Mouse (Mus musculus): ENCODE results near the gene Edem1. TPM values are rescaled to one million over a fixed set of nuclear protein-coding genes. Genes with fewer than 3 reads are reported as not detected.

Gene Edem1
- polyA plus RNA-seq, 1 experiment, result 6.4 TPM

DNA sequence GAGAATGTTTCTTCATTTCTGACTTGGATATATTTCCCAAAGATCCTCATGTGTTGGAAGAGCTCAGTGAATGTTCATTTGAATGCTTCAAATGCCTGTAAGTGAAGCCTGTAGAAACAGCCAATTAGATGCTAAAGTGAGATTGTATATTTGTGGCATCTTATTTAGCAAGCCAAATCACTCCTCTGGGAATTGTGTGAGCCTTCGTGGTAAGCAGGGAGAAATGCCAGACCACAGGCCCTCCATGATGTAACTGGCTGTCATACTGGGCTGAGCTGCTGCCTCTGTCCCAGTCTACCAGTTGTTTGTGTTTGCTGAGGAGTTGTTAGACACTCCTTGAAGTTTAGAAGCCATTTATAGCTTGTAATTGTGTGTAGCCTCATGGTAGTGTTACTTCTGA lies 15.2 kb downstream of the Edem1 start:
- no peak for TF ChIP-seq GATA1 (IDR thresholded peaks at IDR 0.05; ENCODE audit: low read length)

DNA sequence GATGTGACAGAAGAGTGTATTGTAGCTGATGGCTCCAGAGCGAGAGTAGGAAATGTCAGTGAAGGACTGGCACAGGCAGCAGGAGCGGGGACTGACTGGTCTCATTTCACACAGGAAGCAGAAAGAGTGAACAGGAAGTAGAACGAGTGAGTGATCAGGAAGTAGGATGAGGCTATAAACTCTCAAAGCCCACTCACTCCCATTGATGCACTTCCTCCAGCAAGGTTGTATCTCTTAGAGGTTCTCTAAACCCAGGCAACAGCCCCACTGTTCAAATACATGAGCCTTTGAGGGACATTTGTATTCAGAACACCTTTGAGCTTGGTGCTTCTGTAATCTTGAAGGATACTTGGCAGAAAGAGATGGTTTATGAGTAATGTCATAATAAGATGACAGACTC lies 15.7 kb downstream of the Edem1 start:
- TF ChIP-seq GATA1 (IDR thresholded peaks at IDR 0.05; ENCODE audit: low read length), result no peak

DNA sequence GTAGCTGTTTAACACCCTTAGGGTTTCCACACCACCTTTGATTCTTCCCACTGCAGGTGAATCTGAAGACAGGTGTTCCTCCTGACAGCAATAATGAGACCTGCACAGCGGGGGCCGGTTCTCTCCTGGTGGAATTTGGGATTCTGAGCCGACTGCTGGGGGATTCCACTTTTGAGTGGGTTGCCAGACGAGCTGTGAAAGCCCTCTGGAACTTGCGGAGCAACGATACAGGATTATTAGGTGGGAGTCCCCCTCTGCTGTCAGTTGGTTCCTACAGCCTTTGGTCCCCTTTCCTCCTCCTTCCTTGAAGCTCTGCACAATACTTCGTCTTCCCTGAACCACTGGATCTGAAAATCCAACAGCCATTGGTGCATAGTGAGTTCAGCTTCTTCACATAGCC lies 16.3 kb downstream of the Edem1 start:
- no peak for TF ChIP-seq GATA1 (IDR thresholded peaks at IDR 0.05; ENCODE audit: low read length)

DNA sequence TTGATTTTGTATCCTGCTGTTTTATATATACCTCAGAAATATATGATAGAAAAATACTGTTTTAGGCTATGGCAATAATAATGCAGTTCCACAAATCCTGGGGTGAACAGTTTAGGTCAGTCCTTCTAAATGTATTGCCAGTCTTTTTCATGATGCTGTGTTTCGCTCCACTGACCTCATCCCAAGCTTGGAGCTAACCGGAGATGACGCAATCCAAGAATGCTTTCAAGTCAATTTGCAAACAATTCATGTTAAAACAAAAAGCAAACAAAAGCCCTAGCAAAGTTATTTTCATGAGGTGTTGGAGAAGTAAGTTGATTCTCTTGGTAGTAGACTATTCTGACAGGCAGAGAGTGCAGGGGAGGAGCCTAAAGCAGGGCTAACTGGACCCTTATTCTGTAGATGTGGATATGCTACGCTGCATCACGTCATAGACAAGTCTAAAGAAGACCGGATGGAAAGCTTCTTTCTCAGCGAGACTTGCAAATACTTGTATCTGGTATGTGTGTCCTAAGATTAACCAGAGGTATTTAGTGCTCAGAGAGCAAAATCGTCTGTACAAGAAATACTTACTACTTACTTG lies 23.7 kb downstream of the Edem1 start:
- no peak for TF ChIP-seq GATA1 (IDR thresholded peaks at IDR 0.05; ENCODE audit: low read length)

DNA sequence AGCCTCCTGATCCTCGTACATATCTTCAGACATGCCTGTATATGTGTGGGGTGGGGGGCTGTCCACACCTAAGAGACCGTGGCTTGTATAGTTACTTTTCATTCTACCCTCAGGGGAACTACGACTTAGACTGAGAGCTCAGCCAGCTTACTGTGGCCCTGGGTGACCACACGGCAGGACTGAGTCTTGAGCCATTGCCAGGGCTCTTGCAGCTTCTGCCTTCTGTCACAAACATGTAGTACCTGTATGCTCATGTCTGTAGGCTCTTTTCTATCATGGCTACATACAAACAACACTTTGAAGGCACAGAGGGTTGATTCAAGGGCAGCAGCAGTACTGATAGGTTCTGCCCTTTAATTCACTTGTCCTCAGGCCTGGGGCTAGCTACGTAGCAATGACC lies 24.5 kb downstream of the Edem1 start:
- no peak for TF ChIP-seq GATA1 (IDR thresholded peaks at IDR 0.05; ENCODE audit: low read length)

DNA sequence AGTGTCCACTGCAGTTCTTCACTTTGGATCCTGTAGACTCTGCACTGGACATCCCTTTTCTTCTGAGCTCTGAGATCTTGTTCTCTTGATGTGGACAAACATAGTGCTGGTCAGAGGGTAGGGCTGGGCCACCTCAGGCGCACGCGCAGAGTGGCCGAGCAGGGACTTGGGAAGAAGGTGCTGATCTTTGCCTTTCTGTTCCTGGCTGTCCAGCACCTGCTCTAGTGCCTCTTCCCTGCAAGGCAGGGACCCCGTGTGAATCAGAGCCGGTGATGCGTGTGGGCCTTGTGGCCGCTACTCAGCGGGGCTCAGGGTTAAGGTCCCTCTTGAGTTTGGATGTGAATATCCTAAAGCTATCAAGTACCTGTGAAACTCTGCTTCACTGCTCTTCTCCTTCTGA lies 30.1 kb downstream of the Edem1 start:
- TF ChIP-seq GATA1 (IDR thresholded peaks at IDR 0.05; ENCODE audit: low read length), result no peak

DNA sequence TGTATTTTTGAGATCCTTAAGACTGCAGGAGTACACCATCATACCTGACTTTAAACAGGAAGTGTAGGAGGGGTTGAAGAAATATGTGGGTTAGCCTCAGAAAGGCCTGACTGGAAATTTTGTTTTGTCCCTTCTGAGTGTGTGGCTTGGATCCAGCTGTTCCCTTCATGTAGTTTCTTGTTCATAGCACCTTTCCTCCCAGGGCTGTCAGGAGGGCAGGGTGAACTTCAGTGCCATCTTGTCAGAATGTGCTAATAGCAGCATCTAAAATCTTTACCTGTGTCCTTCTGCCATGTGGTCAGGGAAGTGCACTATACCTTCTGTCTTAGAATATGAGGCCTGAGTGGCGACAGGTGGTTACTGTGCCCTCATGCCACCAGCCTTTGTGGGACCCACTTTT lies 32.8 kb downstream of the Edem1 start:
- TF ChIP-seq GATA1 (IDR thresholded peaks at IDR 0.05; ENCODE audit: low read length), result no peak

DNA sequence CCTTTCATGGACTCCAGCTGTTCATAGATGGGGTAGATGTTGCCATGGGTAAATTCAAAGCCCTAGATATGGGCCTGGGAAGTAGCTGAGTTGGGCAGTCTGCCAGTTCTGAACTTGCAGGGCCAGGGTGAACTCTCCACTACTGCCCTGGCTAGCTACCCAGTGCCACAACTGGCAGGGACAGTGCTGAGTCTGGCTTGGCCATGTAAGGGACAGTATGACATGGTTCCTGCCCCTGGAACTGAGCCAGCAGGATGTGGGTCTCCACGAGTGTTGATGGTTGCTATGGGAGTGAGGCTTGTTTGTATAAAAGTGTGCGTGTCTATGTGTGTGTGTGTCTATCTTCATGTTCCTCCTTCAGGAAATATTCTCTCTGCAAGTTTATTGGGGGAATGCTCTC lies 34.1 kb downstream of the Edem1 start:
- no peak for TF ChIP-seq GATA1 (IDR thresholded peaks at IDR 0.05; ENCODE audit: low read length)

DNA sequence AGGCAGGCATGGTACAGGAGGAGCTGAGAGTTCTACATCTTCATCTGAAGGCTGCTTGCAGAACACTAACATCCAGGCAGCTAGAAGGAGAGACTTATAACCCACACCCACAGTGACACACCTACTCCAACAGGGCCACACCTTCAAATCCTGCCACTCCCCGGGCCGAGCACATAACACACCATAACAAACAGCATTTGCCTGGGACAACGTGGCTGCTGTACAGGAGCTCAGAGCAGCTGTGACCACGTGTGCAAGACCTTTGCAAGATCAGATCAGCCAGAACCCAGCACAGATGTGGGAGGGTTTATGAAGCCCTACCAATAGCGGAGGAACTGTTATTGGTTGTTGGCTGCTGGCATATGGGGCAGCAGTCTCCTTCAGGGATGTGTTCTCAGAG lies 37.9 kb downstream of the Edem1 start:
- no peak for TF ChIP-seq GATA1 (IDR thresholded peaks at IDR 0.05; ENCODE audit: low read length)

DNA sequence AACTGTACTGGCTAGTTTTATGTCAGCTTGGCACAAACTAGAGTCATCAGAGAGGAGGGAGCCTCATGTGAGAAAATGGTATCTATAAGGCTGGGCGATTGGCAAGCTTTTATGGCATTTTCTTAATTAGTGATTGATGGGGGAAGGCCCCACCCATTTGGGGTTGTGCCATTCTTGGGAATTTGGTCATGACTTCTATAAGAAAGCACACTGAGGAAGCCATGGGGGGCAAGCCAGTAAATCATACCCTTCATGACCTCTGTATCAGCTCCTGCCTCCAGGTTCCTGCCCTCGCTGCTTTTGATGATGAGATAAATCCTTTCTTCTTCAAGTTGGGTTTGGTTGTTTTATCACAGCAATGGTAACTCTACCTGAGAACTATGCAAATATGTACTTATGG lies 42.0 kb downstream of the Edem1 start:
- TF ChIP-seq GATA1 (IDR thresholded peaks at IDR 0.05; ENCODE audit: low read length), result no peak

DNA sequence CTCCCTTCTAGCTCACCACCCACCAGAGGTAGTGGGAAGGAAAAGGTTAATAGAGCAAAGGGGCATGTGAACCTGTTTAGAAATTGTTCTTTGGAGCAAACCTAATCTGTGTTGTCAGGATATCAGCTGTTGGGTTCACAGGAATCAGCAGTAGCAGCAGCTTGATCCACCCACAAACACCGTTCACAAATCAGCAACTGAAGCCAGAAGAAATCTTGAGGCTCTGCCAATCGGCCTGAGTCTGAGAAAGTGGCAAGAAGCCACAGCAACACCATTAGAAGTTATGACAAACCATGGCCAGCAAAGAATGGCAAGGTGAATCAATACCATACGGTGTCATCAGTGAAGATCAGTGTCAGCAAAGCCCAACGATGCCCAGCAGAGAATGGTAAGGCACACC lies 42.8 kb downstream of the Edem1 start:
- TF ChIP-seq GATA1 (IDR thresholded peaks at IDR 0.05; ENCODE audit: low read length), result no peak

DNA sequence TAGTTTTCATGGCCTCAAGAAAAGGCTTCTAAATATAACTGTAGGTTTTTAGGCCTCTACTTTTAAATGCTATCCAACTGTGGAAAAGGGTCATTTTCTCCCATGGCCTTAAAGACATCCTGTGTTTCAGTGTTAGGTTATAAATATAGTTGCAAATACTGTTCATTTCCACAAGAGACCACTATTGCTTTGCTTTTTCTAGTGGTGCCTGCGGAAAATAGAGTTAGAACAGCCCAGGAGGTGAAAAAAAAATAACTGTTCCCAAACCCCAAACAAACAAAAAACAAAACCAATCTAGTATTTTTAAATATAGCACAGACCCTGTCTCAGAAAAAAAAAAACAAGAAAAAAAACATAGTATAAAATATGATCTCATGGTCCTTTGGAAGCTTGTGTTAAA lies 46.9 kb downstream of the Edem1 start:
- TF ChIP-seq GATA1 (IDR thresholded peaks at IDR 0.05; ENCODE audit: low read length), result no peak

DNA sequence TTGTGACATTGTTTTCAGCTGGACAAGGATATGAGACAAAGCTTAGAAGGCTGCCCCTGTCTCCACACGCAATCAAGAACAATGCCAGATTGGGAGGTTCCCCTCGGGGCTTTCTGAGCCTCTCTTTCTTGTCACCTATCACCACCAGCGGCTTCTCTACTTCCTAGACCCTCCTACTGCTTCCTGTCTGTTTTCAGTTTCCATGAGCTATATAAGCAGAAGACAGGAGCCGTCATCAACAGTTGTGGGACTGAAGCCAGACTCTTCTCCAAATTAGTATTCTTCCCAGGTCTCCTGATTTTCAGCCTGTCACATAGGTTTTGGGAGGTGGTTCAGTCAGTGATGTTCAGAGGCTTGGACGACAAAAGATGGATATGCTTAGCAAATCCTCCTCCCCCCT lies 47.6 kb downstream of the Edem1 start:
- TF ChIP-seq GATA1 (IDR thresholded peaks at IDR 0.05; ENCODE audit: low read length), result no peak

DNA sequence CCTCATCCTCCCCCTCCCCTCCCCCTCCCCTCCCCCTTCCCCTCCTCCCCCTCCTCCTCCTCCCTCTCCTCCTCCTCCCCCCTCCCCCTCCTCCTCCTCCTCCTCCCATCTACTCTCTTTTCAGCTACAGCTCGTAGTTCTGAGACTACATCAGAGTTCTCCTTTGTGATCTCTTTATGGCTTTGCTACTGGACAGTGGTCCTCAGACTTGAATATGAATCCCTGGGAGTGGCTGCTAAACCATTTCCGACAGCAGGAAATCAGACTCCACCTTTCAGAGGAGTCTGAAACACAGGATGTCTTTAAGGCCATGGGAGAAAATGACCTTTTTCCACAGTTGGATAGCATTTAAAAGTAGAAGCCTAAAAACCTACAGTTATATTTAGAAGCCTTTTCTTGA lies 48.0 kb downstream of the Edem1 start:
- TF ChIP-seq GATA1 (IDR thresholded peaks at IDR 0.05; ENCODE audit: low read length), result no peak

DNA sequence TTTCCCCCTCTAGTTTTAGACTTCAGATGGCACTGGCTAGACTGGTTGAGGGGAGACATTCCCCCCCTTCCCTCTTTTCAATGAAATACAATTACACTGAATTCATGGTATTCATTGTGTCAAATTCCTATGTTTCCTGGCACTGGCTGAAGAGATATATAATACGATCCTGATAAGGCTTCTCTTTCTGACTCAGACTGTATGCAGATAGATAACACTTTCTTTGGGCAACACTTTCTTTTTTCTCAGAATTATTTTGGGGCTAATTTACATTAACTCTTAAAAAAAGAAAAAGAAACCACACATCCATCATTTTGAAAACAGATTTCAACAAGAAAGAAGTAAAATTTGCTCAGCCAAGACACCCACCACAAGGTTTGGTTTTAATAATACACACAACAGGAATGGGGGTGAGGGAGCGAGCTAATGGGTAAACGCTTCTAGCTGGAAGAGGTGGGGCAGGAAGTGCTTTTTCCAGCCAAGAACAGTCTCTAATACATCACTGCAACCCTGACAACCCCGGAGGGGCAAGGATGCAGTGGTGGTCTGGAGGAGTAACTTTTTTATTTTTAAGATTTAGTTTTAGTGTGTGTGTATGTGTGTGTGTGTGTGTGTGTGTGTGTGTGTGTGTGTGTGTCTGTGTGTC lies 52.0 kb downstream of the Edem1 start:
- no peak for TF ChIP-seq GATA1 (IDR thresholded peaks at IDR 0.05; ENCODE audit: low read length)

DNA sequence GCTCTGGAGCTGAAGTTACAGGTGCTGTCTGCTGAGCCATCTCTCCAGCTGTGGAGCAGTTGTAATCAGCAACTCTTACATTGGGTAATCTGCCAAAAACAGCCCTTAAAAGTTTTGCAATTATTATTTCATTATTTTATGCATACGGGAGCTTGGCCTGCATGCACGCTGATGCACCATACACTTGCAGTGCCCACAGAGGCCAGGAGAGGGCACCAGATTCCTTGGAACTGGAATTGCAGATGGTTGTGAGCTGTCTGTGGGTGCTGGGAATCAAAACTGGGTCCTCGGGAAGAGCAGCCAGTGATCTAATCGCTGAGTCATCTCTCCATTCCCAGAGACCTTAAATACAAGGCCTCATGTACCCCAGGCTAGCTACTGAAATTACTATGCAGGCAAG lies 52.6 kb downstream of the Edem1 start:
- TF ChIP-seq GATA1 (IDR thresholded peaks at IDR 0.05; ENCODE audit: low read length), result no peak

DNA sequence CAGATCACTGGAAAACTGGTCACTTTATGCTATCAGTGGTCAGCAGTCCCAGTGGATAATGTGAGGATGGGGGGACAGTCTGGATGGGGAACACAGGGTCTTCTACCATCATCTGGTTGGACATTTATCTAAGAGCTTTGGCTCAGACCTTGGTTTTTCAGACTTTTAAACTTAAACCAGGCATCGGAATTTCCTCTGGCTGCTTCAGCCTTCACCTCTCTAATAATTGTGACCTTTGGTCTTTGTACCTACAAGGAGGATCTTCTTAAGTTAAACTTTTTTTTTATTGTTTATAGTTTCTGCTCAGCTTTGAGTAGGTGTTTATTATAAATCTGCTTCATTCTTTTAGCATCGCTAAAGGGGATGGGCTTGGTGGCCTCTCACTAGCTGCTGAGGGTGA lies 55.4 kb downstream of the Edem1 start:
- no peak for TF ChIP-seq GATA1 (IDR thresholded peaks at IDR 0.05; ENCODE audit: low read length)

DNA sequence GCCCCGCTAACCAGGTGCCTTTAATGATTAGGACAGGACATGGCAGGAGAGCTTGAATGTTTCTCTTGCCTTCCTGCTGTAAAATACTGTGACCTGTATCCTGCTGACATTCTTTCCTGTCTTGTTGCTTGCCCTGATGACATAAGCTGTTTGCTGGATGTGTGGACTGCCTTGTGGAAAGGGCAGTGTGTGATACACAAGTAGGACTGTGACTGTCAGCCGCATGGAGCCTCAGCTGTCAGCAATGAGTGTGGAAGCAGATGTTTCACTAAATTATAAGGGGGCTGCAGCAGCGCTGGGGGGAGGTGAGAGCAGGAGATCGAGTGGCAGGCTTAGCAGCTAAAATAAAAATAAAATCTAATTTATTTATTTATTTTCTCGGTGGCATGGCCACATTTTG lies 56.2 kb downstream of the Edem1 start:
- TF ChIP-seq GATA1 (IDR thresholded peaks at IDR 0.05; ENCODE audit: low read length), result no peak
